Mouse (Mus musculus) lung, embryonic 14.5 days (tissue): ENCODE measurements at regions not wholly inside any gene's neighbourhood (a gene's known extent, or its start where the extent isn't known, plus 50 kb on each side); places are given as distances from the start of the nearest gene placed in this dataset.

Experiments
- ATAC-seq: fragments of 200-750 bp; cut with Nextera tagmentation; 2 replicates; pipeline ENCODE4 v1.8.0; 2017; ENCODE audit warnings: mild to moderate bottlenecking, moderate TSS enrichment, moderate library complexity; ENCODE audit not compliant: insufficient read depth
- DNase-seq: peaks from one replicate; pipeline ENCODE4 v3.0.0-alpha.2; 2015
- H3K27ac ChIP-seq: fragments of 300-500 bp; sonication (generic); 2 replicates; pipeline ENCODE4 v1.5.1; 2014; ENCODE audit warnings: low read depth, mild to moderate bottlenecking, moderate library complexity
- H3K27me3 ChIP-seq: fragments of 300-500 bp; sonication (generic); 2 replicates; pipeline ENCODE4 v1.6.1; 2014; ENCODE audit warnings: low read length, control low read depth; ENCODE audit not compliant: insufficient read depth
- H3K36me3 ChIP-seq: fragments of 300-500 bp; sonication (generic); 2 replicates; pipeline ENCODE4 v1.6.1; 2014; ENCODE audit warnings: control low read depth; ENCODE audit not compliant: insufficient read depth
- H3K4me1 ChIP-seq: fragments of 300-500 bp; sonication (generic); 2 replicates; pipeline ENCODE4 v1.6.1; 2014; ENCODE audit warnings: antibody characterized with exemption, control low read depth; ENCODE audit not compliant: insufficient read depth
- H3K4me2 ChIP-seq: fragments of 300-500 bp; sonication (generic); 2 replicates; pipeline ENCODE4 v1.6.1; 2014; ENCODE audit warnings: mild to moderate bottlenecking
- H3K4me3 ChIP-seq: fragments of 300-500 bp; sonication (generic); 2 replicates; pipeline ENCODE4 v1.5.1; 2014; ENCODE audit warnings: low read depth, low read length
- H3K9ac ChIP-seq: fragments of 300-500 bp; sonication (generic); 2 replicates; pipeline ENCODE4 v1.6.1; 2014
- H3K9me3 ChIP-seq: fragments of 300-500 bp; sonication (generic); 2 replicates; pipeline ENCODE4 v1.6.1; 2016; ENCODE audit warnings: low read depth, low read length, control low read depth
- CTCF ChIP-seq: IDR thresholded peaks from 2 replicates; pipeline ENCODE4 v1.5.1; 2016; ENCODE audit warnings: antibody characterized with exemption, low read depth
- WGBS: fragments of 180-500 bp; shearing (Covaris S2); extraction: QIAGEN DNeasy Blood & Tissue Kit; methylation state at CpG from one replicate; pipeline ENCODE4 v1.1.7; 2014; 5-methylcytosine and 5-hydroxymethylcytosine counted together

GRCm38 (mm10) chr17:89493547-89493946 is 293.1 kb upstream of the Fshr start:
- ATAC-seq (no peak), DNase-seq (no peak)
- H3K27me3 ChIP-seq = no peaks in the 10 kb centered on the region
- H3K9ac ChIP-seq = no peak overlapping the region
- H3K4me1 ChIP-seq = no peaks in the 10 kb centered on the region
- H3K27ac ChIP-seq = no peak overlapping the region
- no peaks in the 10 kb centered on the region for H3K9me3 ChIP-seq
- H3K4me2 ChIP-seq = no peak overlapping the region
- H3K36me3 ChIP-seq = no peaks in the 10 kb centered on the region
- 63% methylated on average over 2 of the region's 2 CpGs for WGBS
- no peak for TF ChIP-seq CTCF
- no peak overlapping the region for H3K4me3 ChIP-seq

GRCm38 (mm10) chr17:89466486-89466885 is 266.0 kb upstream of the Fshr start:
- H3K4me1 ChIP-seq = no peaks in the 10 kb centered on the region
- WGBS = 84% methylated on average over 1 of the region's 1 CpGs
- no peak overlapping the region for H3K4me2 ChIP-seq
- H3K27ac ChIP-seq = no peak overlapping the region
- DNase-seq (no peak), ATAC-seq (no peak)
- no peak overlapping the region for H3K9ac ChIP-seq
- no peak for TF ChIP-seq CTCF
- H3K4me3 ChIP-seq = no peak overlapping the region
- H3K9me3 ChIP-seq = no peaks in the 10 kb centered on the region
- H3K36me3 ChIP-seq = no peaks in the 10 kb centered on the region
- no peaks in the 10 kb centered on the region for H3K27me3 ChIP-seq

- Histone ChIP-seq H3K9me3 (no peaks in the 10 kb centered on the region), H3K4me3 (no peak overlapping the region), H3K4me1 (no peaks in the 10 kb centered on the region), H3K27ac (no peak overlapping the region), H3K9ac (no peak overlapping the region), H3K36me3 (no peaks in the 10 kb centered on the region), H3K27me3 (no peaks in the 10 kb centered on the region), H3K4me2 (no peak overlapping the region)
- no peak for TF ChIP-seq CTCF
- no peak for DNase-seq
- ATAC-seq = no peak
- 60% methylated on average over 5 of the region's 5 CpGs for WGBS
Measured at GRCm38 (mm10) chr17:89465883-89466282, 265.4 kb upstream of the Fshr start.

GRCm38 (mm10) chr17:89460438-89460837 is 260.0 kb upstream of the Fshr start:
- no peaks in the 10 kb centered on the region for H3K36me3 ChIP-seq
- no peak for ATAC-seq
- no peaks in the 10 kb centered on the region for H3K9me3 ChIP-seq
- TF ChIP-seq CTCF = no peak
- H3K27ac ChIP-seq = no peak overlapping the region
- WGBS = 74% methylated on average over 5 of the region's 5 CpGs
- H3K27me3 ChIP-seq = no peaks in the 10 kb centered on the region
- no peak overlapping the region for H3K4me2 ChIP-seq
- no peaks in the 10 kb centered on the region for H3K4me1 ChIP-seq
- no peak for DNase-seq
- H3K4me3 ChIP-seq = no peak overlapping the region
- no peak overlapping the region for H3K9ac ChIP-seq

- Histone ChIP-seq H3K36me3 (no peaks in the 10 kb centered on the region), H3K4me3 (no peak overlapping the region), H3K27me3 (no peaks in the 10 kb centered on the region), H3K9me3 (no peaks in the 10 kb centered on the region), H3K9ac (no peak overlapping the region), H3K4me1 (no peaks in the 10 kb centered on the region), H3K4me2 (no peak overlapping the region), H3K27ac (no peak overlapping the region)
- no peak for TF ChIP-seq CTCF
- no peak for ATAC-seq
- no peak for DNase-seq
- WGBS = 78% methylated on average over 3 of the region's 3 CpGs
Measured at GRCm38 (mm10) chr17:89454301-89454700, 253.8 kb upstream of the Fshr start.

GRCm38 (mm10) chr17:89450724-89451123 is 250.2 kb upstream of the Fshr start:
- TF ChIP-seq CTCF = no peak
- Histone ChIP-seq H3K36me3 (no peaks in the 10 kb centered on the region), H3K4me3 (no peak overlapping the region), H3K4me2 (no peak overlapping the region), H3K9me3 (no peaks in the 10 kb centered on the region), H3K27ac (no peak overlapping the region), H3K9ac (no peak overlapping the region), H3K4me1 (no peaks in the 10 kb centered on the region), H3K27me3 (no peaks in the 10 kb centered on the region)
- DNase-seq = no peak
- whole genome bisulfite sequencing = 74% methylated on average over 4 of the region's 4 CpGs
- ATAC-seq = no peak

- H3K27ac ChIP-seq = no peak overlapping the region
- no peaks in the 10 kb centered on the region for H3K4me1 ChIP-seq
- H3K9me3 ChIP-seq = no peaks in the 10 kb centered on the region
- no peaks in the 10 kb centered on the region for H3K27me3 ChIP-seq
- ATAC-seq (no peak), DNase-seq (no peak)
- no peak for TF ChIP-seq CTCF
- no peak overlapping the region for H3K4me3 ChIP-seq
- no peaks in the 10 kb centered on the region for H3K36me3 ChIP-seq
- H3K4me2 ChIP-seq = no peak overlapping the region
- no peak overlapping the region for H3K9ac ChIP-seq
Measured at GRCm38 (mm10) chr17:89449391-89449790, 248.9 kb upstream of the Fshr start.

- H3K9me3 ChIP-seq = no peaks in the 10 kb centered on the region
- no peaks in the 10 kb centered on the region for H3K4me1 ChIP-seq
- no peaks in the 10 kb centered on the region for H3K36me3 ChIP-seq
- ATAC-seq (no peak), DNase-seq (no peak)
- H3K4me3 ChIP-seq = no peak overlapping the region
- H3K27ac ChIP-seq = no peak overlapping the region
- WGBS = 83% methylated on average over 4 of the region's 4 CpGs
- no peaks in the 10 kb centered on the region for H3K27me3 ChIP-seq
- TF ChIP-seq CTCF = no peak
- H3K9ac ChIP-seq = no peak overlapping the region
- H3K4me2 ChIP-seq = no peak overlapping the region
Measured at GRCm38 (mm10) chr17:89434288-89434687, 233.8 kb upstream of the Fshr start.
